Mouse (Mus musculus): ENCODE measurements around the gene Calml4. TPM values are rescaled to one million over a fixed set of nuclear protein-coding genes. Genes with fewer than 3 reads are reported as not detected.
"Not testable (repeated sequence)": the region's sequence is repeated elsewhere in the genome, so short reads cannot be mapped to it uniquely, and the experiment has no call there.

Gene Calml4
- polyA plus RNA-seq, 1 experiment from 2014 or later: 19.5 TPM

GRCm38 (mm10) chr9:62860866-62861265 is 3.0 kb downstream of the Calml4 start:
- Histone ChIP-seq H3K9ac (no peak overlapping the region), H3K4me3 (no peak overlapping the region), H3K9me3 (no peaks in the 10 kb centered on the region), H3K27ac (replicated peaks) (no peak overlapping the region), H3K4me1 (replicated peaks) (peaks cover 16% of the 10 kb centered on the region; the same call in 1 of the 2 replicates), H3K4me2 (no peak overlapping the region), H3K27me3 (no peaks in the 10 kb centered on the region), H3K36me3 (no peaks in the 10 kb centered on the region)
- no peak for ATAC-seq (ENCODE audit: low FRiP score, low read depth)
- WGBS: 83% methylated on average over 4 of the region's 4 CpGs

- H3K4me1 ChIP-seq (replicated peaks); H3K4me3 ChIP-seq; H3K27ac ChIP-seq (replicated peaks); H3K9me3 ChIP-seq; ATAC-seq (ENCODE audit: low FRiP score, low read depth); H3K4me2 ChIP-seq; H3K9ac ChIP-seq; H3K36me3 ChIP-seq; H3K27me3 ChIP-seq: not testable (repeated sequence)
- WGBS: 97% methylated on average over 3 of the region's 4 CpGs
These were observed 11.4 kb downstream of the Calml4 start for GRCm38 (mm10) chr9:62869236-62869635.

- no peaks in the 10 kb centered on the region for H3K9me3 ChIP-seq
- no peaks in the 10 kb centered on the region for H3K27me3 ChIP-seq
- ATAC-seq (ENCODE audit: low FRiP score, low read depth): no peak
- H3K27ac ChIP-seq (replicated peaks): no peak overlapping the region
- H3K4me1 ChIP-seq (replicated peaks): no peaks in the 10 kb centered on the region
- H3K4me2 ChIP-seq: no peak overlapping the region
- H3K9ac ChIP-seq: no peak overlapping the region
- H3K4me3 ChIP-seq: no peak overlapping the region
- H3K36me3 ChIP-seq: no peaks in the 10 kb centered on the region
These were observed 12.8 kb downstream of the Calml4 start for GRCm38 (mm10) chr9:62870728-62871127.

- 87% methylated on average over 7 of the region's 7 CpGs for WGBS
- Histone ChIP-seq H3K4me3 (no peak overlapping the region), H3K27me3 (no peaks in the 10 kb centered on the region), H3K4me1 (replicated peaks) (no peaks in the 10 kb centered on the region), H3K4me2 (no peak overlapping the region), H3K36me3 (peaks cover 7% of the 10 kb centered on the region), H3K27ac (replicated peaks) (no peak overlapping the region), H3K9me3 (no peaks in the 10 kb centered on the region), H3K9ac (no peak overlapping the region)
- ATAC-seq (ENCODE audit: low FRiP score, low read depth): no peak
These were observed 19.2 kb downstream of the Calml4 start for GRCm38 (mm10) chr9:62876966-62877616.

GRCm38 (mm10) chr9:62877825-62878224 is 19.9 kb downstream of the Calml4 start:
- Histone ChIP-seq H3K27ac (replicated peaks) (no peak overlapping the region), H3K4me2 (no peak overlapping the region), H3K9me3 (no peaks in the 10 kb centered on the region), H3K4me1 (replicated peaks) (no peaks in the 10 kb centered on the region), H3K9ac (no peak overlapping the region), H3K4me3 (no peak overlapping the region), H3K27me3 (no peaks in the 10 kb centered on the region), H3K36me3 (peaks cover 11% of the 10 kb centered on the region)
- 92% methylated on average over 2 of the region's 2 CpGs for WGBS
- ATAC-seq (ENCODE audit: low FRiP score, low read depth): no peak

- peaks cover 43% of the 10 kb centered on the region for H3K36me3 ChIP-seq
- H3K9ac ChIP-seq: no peak overlapping the region
- H3K27me3 ChIP-seq: no peaks in the 10 kb centered on the region
- H3K27ac ChIP-seq (replicated peaks): no peak overlapping the region
- no peaks in the 10 kb centered on the region for H3K4me1 ChIP-seq (replicated peaks)
- H3K9me3 ChIP-seq: no peaks in the 10 kb centered on the region
- WGBS: 82% methylated on average over 12 of the region's 12 CpGs
- no peak overlapping the region for H3K4me3 ChIP-seq
- no peak overlapping the region for H3K4me2 ChIP-seq
- no peak for ATAC-seq (ENCODE audit: low FRiP score, low read depth)
These were observed 24.0 kb downstream of the Calml4 start for GRCm38 (mm10) chr9:62881871-62882270.

GRCm38 (mm10) chr9:62894486-62894885 is 36.6 kb downstream of the Calml4 start:
- no peak for ATAC-seq (ENCODE audit: low FRiP score, low read depth)
- Histone ChIP-seq H3K36me3 (peaks cover 27% of the 10 kb centered on the region), H3K27ac (replicated peaks) (no peak overlapping the region), H3K4me1 (replicated peaks) (no peaks in the 10 kb centered on the region), H3K9ac (no peak overlapping the region), H3K4me3 (no peak overlapping the region), H3K27me3 (no peaks in the 10 kb centered on the region), H3K9me3 (no peaks in the 10 kb centered on the region), H3K4me2 (no peak overlapping the region)
- WGBS: 68% methylated on average over 1 of the region's 1 CpGs

- Histone ChIP-seq H3K4me2 (no peak overlapping the region), H3K9ac (no peak overlapping the region), H3K9me3 (no peaks in the 10 kb centered on the region), H3K36me3 (0 out of 2 replicates have a peak, but pooled peaks cover 6% of the 10 kb centered on the region), H3K27me3 (no peaks in the 10 kb centered on the region), H3K4me3 (no peak overlapping the region), H3K4me1 (replicated peaks) (no peaks in the 10 kb centered on the region), H3K27ac (replicated peaks) (no peak overlapping the region)
- ATAC-seq (ENCODE audit: low FRiP score, low read depth): no peak
- 80% methylated on average over 2 of the region's 2 CpGs for WGBS
These were observed 43.9 kb downstream of the Calml4 start for GRCm38 (mm10) chr9:62901736-62902135.

GRCm38 (mm10) chr9:62903841-62904240 is 46.0 kb downstream of the Calml4 start:
- Histone ChIP-seq H3K36me3 (0 out of 2 replicates have a peak, but pooled peaks cover 6% of the 10 kb centered on the region), H3K9ac (no peak overlapping the region), H3K4me2 (no peak overlapping the region), H3K27me3 (no peaks in the 10 kb centered on the region), H3K4me3 (no peak overlapping the region), H3K9me3 (no peaks in the 10 kb centered on the region), H3K4me1 (replicated peaks) (no peaks in the 10 kb centered on the region), H3K27ac (replicated peaks) (no peak overlapping the region)
- ATAC-seq (ENCODE audit: low FRiP score, low read depth): no peak
- 100% methylated on average over 2 of the region's 2 CpGs for WGBS

GRCm38 (mm10) chr9:62905039-62905438 is 47.2 kb downstream of the Calml4 start:
- H3K36me3 ChIP-seq: 0 out of 2 replicates have a peak, but pooled peaks cover 6% of the 10 kb centered on the region
- H3K27me3 ChIP-seq: no peaks in the 10 kb centered on the region
- H3K4me3 ChIP-seq: no peak overlapping the region
- H3K27ac ChIP-seq (replicated peaks): no peak overlapping the region
- WGBS: 96% methylated on average over 8 of the region's 8 CpGs
- H3K9me3 ChIP-seq: no peaks in the 10 kb centered on the region
- H3K4me1 ChIP-seq (replicated peaks): no peaks in the 10 kb centered on the region
- ATAC-seq (ENCODE audit: low FRiP score, low read depth): no peak
- H3K9ac ChIP-seq: no peak overlapping the region
- no peak overlapping the region for H3K4me2 ChIP-seq

- Histone ChIP-seq H3K9ac (no peak overlapping the region), H3K27ac (replicated peaks) (no peak overlapping the region), H3K4me3 (no peak overlapping the region), H3K4me1 (replicated peaks) (no peaks in the 10 kb centered on the region), H3K36me3 (peaks cover 24% of the 10 kb centered on the region), H3K4me2 (no peak overlapping the region), H3K27me3 (no peaks in the 10 kb centered on the region), H3K9me3 (no peaks in the 10 kb centered on the region)
- no peak for ATAC-seq (ENCODE audit: low FRiP score, low read depth)
- 89% methylated on average over 5 of the region's 5 CpGs for WGBS
These were observed 55.6 kb downstream of the Calml4 start for GRCm38 (mm10) chr9:62913390-62914069.

GRCm38 (mm10) chr9:62917059-62917458 is 59.2 kb downstream of the Calml4 start:
- no peak overlapping the region for H3K4me2 ChIP-seq
- WGBS: 93% methylated on average over 1 of the region's 1 CpGs
- H3K4me1 ChIP-seq (replicated peaks): no peaks in the 10 kb centered on the region
- no peak for ATAC-seq (ENCODE audit: low FRiP score, low read depth)
- no peak overlapping the region for H3K9ac ChIP-seq
- peaks cover 30% of the 10 kb centered on the region for H3K36me3 ChIP-seq
- H3K27ac ChIP-seq (replicated peaks): no peak overlapping the region
- no peak overlapping the region for H3K4me3 ChIP-seq
- H3K9me3 ChIP-seq: no peaks in the 10 kb centered on the region
- H3K27me3 ChIP-seq: no peaks in the 10 kb centered on the region
